Mouse (Mus musculus) stomach, postnatal 0 days (tissue): Measurements from ENCODE around the gene Frmpd4.

Source experiments
- CTCF ChIP-seq: IDR thresholded peaks from 2 replicates; pipeline ENCODE4 v1.5.1; 2016; ENCODE audit warnings: antibody characterized with exemption, low read depth, mild to moderate bottlenecking, moderate library complexity
- EP300 ChIP-seq: optimal IDR thresholded peaks from 2 replicates; pipeline ENCODE3; 2016; ENCODE audit warnings: antibody characterized with exemption

GRCm38 (mm10) chrX:167597639-167598217, 979.3 kb downstream of the Frmpd4 start:
- TF ChIP-seq CTCF (no peak), EP300 (no peak)
